Mouse (Mus musculus): Measurements from ENCODE around the gene Tchp.

Tchp gene

GRCm38 (mm10) chr5:114742572-114742971 lies 35.0 kb downstream of the Tchp start:
- no peak for DNase-seq

- DNase-seq = peak; percentile 87 to 88
These were observed 35.6 kb downstream of the Tchp start for GRCm38 (mm10) chr5:114742998-114743696.

GRCm38 (mm10) chr5:114743697-114744090 lies 36.1 kb downstream of the Tchp start:
- peak in 1 of 2 experiments; percentile 28 for DNase-seq

- peak; percentile 73 to 74 for DNase-seq
These were observed 38.0 kb downstream of the Tchp start for GRCm38 (mm10) chr5:114745581-114745980.

GRCm38 (mm10) chr5:114746886-114747285 lies 39.3 kb downstream of the Tchp start:
- DNase-seq = no peak

GRCm38 (mm10) chr5:114747521-114747920 lies 40.0 kb downstream of the Tchp start:
- no peak for DNase-seq

- peak; percentile 47 to 64 for DNase-seq
These were observed 42.8 kb downstream of the Tchp start for GRCm38 (mm10) chr5:114750325-114750724.

- DNase-seq = no peak
These were observed 44.8 kb downstream of the Tchp start for GRCm38 (mm10) chr5:114752397-114752796.

GRCm38 (mm10) chr5:114753384-114753783 lies 45.8 kb downstream of the Tchp start:
- peak; percentile 92 to 95 for DNase-seq

GRCm38 (mm10) chr5:114759536-114760090 lies 52.1 kb downstream of the Tchp start:
- DNase-seq = no peak

GRCm38 (mm10) chr5:114761980-114762379 lies 54.4 kb downstream of the Tchp start:
- DNase-seq = no peak

GRCm38 (mm10) chr5:114764812-114765735 lies 57.5 kb downstream of the Tchp start:
- DNase-seq = peak; percentile 84 to 87

- peak in 1 of 2 experiments; percentile 49 for DNase-seq
These were observed 59.1 kb downstream of the Tchp start for GRCm38 (mm10) chr5:114766686-114767085.

- peak in 1 of 2 experiments; percentile 42 for DNase-seq
These were observed 59.6 kb downstream of the Tchp start for GRCm38 (mm10) chr5:114767185-114767584.

- DNase-seq = peak in 1 of 2 experiments; percentile 26
These were observed 62.2 kb downstream of the Tchp start for GRCm38 (mm10) chr5:114769786-114770185.

GRCm38 (mm10) chr5:114771796-114772195 lies 64.2 kb downstream of the Tchp start:
- DNase-seq = no peak

Measured in cerebellum, postnatal 14 days (tissue).